17 mouse cellular contexts compared by ENCODE assay signal in genomic region chr13:52114431-52114830, GRCm38 (mm10).
DNase-seq lines count a peak whose midpoint lies in the region.
"Had no signal": no experiment of that assay in that cellular context is flagged by ENCODE, and none has a peak within 500 bp of the region (broad histone marks: within the 10 kb centered on the region; RNA-seq: fewer than 3 reads in every experiment).

No protein-coding gene starts in this region.

- peak; percentile 53 for DNase-seq in adrenal gland, postnatal 14 days
- DNase-seq in adrenal gland, adult 18-20 months (ENCODE audit: low spot score in 2 of 2) = no peak
- DNase-seq in gastrocnemius, postnatal 25 days = peak; percentile 43
- DNase-seq in gastrocnemius, postnatal 10 days = no peak
- peak; percentile 74 for DNase-seq in brain, adult 2 months (ENCODE audit: low read depth, low spot score)
- no peak for DNase-seq in cerebellum, adult 8-10 months
- no peak for DNase-seq in retina, embryonic 14.5 days (ENCODE audit: low spot score)
- DNase-seq: adrenal gland, adult 8-10 months; cerebellum, adult 18-20 months; cerebellum, postnatal 14 days; heart, postnatal 14 days; kidney, adult 11 months; kidney, postnatal 14 days; layer of hippocampus, adult 9-11 months; lung, postnatal 36 days; thymus, adult 18-20 months; thymus, postnatal 25 days had no signal

Comparison
In these comparisons a context has a peak if more than half of its experiments do, and no peak if none do; other contexts are left out.
1. DNase-seq: peak in adrenal gland, postnatal 14 days (single experiment), gastrocnemius, postnatal 25 days (single experiment) and brain, adult 2 months (single experiment); none in adrenal gland, adult 18-20 months (0 of 2), gastrocnemius, postnatal 10 days (single experiment), cerebellum, adult 8-10 months (single experiment) and retina, embryonic 14.5 days (single experiment).